Mouse (Mus musculus) hindbrain, embryonic 12.5 days (tissue): ENCODE measurements around the gene Pla2g12a. TPM values are rescaled to one million over a fixed set of nuclear protein-coding genes. Genes with fewer than 3 reads are reported as not detected.
A peak's percentile ranks its signal among the peaks of the same experiment; 100 is the strongest.

Experiments used
- ATAC-seq: fragments of 200-750 bp; cut with Nextera tagmentation; 2 replicates; pipeline ENCODE4 v1.8.0; 2017; ENCODE audit warnings: moderate TSS enrichment; ENCODE audit not compliant: low FRiP score
- H3K27ac ChIP-seq: fragments of 300-500 bp; sonication (generic); 2 replicates; pipeline ENCODE4 v1.5.1; 2016; ENCODE audit warnings: mild to moderate bottlenecking
- H3K27me3 ChIP-seq: fragments of 300-500 bp; sonication (generic); 2 replicates; pipeline ENCODE4 v1.6.1; 2016; ENCODE audit warnings: mild to moderate bottlenecking
- H3K36me3 ChIP-seq: fragments of 300-500 bp; sonication (generic); 2 replicates; pipeline ENCODE4 v1.6.1; 2016; ENCODE audit warnings: mild to moderate bottlenecking
- H3K4me1 ChIP-seq: fragments of 300-500 bp; sonication (generic); 2 replicates; pipeline ENCODE4 v1.6.1; 2016
- H3K4me2 ChIP-seq: fragments of 300-500 bp; sonication (generic); replicated peaks from 2 replicates; pipeline ENCODE4 v1.6.1; 2016; ENCODE audit warnings: mild to moderate bottlenecking
- H3K4me3 ChIP-seq: fragments of 300-500 bp; sonication (generic); 2 replicates; pipeline ENCODE4 v1.5.1; 2016; ENCODE audit warnings: mild to moderate bottlenecking
- H3K9ac ChIP-seq: fragments of 300-500 bp; sonication (generic); 2 replicates; pipeline ENCODE4 v1.6.1; 2016; ENCODE audit warnings: mild to moderate bottlenecking, moderate library complexity
- H3K9me3 ChIP-seq: fragments of 300-500 bp; sonication (generic); replicated peaks from 2 replicates; pipeline ENCODE4 v1.6.1; 2016; ENCODE audit warnings: mild to moderate bottlenecking
- whole genome bisulfite sequencing: fragments of 180-500 bp; shearing (Covaris S2); methylation state at CpG from one replicate; pipeline ENCODE4 v1.1.7; 2016; 5-methylcytosine and 5-hydroxymethylcytosine counted together
- polyA plus RNA-seq: library from polyadenylated mRNA; unstranded; fragments of >200 nt; fragmentation: Nextera tagmentation; extraction: Ambion mirVana; gene quantifications from 2 replicates; pipeline ENCODE4 v1.2.1, GENCODE M21; 2016

Pla2g12a gene
- polyA plus RNA-seq, 1 experiment from 2014 or later: 25.5 TPM

DNA sequence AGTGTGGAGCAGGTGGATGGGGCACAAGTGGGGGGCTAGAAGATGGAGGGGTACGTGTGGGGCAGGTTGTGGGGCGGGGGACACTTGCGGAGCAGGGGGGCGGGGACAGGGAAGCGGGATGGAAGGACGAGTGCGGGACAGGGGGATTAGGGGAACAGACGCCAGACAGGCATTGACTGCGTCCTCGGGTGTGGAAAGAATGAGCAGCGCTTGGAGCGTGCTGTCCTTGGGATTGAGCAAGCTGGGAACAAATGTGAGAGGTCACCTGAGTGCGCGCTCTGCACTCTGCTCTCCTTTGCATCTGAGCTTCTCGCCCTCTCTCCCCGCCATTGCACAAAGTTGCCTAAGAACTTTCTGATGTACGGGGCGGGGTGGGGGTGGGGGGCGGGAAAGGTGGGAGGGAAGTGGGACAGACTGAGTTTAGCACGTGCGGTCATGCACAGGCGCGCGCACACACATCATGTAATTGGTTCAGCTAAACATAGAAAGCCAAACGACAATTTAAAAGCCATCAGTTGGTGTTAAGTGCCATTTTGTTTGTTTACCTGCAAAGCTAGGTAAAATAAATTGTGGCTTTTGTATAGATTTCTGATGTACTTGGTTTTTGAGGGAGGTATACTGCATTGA, 838 bp downstream of the Pla2g12a start:
- H3K4me3 ChIP-seq: peak overlapping the region; percentile 67
- no peaks in the 10 kb centered on the region for H3K36me3 ChIP-seq
- 0% methylated on average over 25 of the region's 25 CpGs for WGBS
- H3K9me3 ChIP-seq: 0 out of 2 replicates have a peak, but pooled peaks cover 4% of the 10 kb centered on the region
- H3K27ac ChIP-seq: peak overlapping the region; percentile 79
- peak; percentile 61 for ATAC-seq
- peak overlapping the region; percentile 88 for H3K4me2 ChIP-seq
- H3K27me3 ChIP-seq: 0 out of 2 replicates have a peak, but pooled peaks cover 3% of the 10 kb centered on the region
- peak overlapping the region; percentile 76 for H3K9ac ChIP-seq
- H3K4me1 ChIP-seq: peaks cover 3% of the 10 kb centered on the region; the same call in 1 of the 2 replicates

DNA sequence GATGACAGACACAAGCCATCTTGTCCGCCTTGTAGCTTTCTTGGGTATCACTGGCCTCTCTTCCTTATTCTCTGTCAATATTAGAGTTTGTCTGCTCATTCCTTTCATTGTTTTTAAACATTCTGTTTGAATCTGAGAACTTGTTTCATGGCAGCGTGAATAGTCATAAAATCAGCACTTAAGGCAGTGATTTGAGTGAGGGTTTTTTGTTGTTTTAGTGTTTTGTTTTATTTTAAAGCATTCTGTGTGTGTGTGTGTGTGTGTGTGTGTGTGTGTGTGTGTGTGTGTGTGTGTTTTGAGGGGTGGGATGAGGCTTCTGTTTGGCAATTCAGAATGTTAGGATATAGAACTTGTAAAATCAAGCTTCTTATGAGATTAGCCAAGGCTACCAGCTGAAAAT, 1.5 kb downstream of the Pla2g12a start:
- peak overlapping the region; percentile 67; the same call in 1 of the 2 replicates for H3K4me3 ChIP-seq

DNA sequence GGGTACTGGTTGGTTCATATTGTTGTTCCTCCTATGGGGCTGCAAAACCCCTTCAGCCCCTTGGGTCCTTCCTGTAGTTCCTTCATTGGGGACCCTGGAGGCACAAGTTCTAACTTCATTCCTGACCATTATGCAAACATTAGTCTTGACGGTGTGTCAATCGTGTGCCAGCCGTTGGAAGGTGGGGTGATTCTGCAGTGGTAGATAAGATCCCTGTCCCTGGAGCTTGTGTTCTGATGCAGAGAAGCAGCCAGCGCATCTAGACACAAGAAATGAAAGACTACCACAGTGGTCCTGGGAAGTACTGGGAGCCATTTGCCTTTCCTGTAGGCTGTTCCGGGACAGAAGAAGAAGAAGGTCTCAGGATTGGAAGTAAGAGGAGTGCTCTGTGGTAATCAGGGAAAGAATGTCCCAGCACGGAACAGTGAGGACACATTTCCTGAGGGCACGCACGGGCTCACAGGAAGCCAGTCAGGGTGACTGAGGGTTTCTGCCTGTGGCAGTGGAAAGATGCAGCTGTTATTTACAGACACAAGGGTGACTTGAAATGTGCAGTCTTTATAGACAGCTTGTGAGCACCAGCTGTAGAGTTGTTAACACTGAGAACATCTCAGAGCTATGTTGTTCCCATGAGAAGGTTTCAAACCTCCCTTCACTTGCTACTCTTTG, 2.7 kb downstream of the Pla2g12a start:
- Histone ChIP-seq H3K9ac (no peak overlapping the region), H3K36me3 (no peaks in the 10 kb centered on the region), H3K9me3 (no peaks in the 10 kb centered on the region), H3K4me2 (no peak overlapping the region), H3K27ac (no peak overlapping the region), H3K27me3 (0 out of 2 replicates have a peak, but pooled peaks cover 3% of the 10 kb centered on the region), H3K4me1 (peaks cover 3% of the 10 kb centered on the region; the same call in 1 of the 2 replicates), H3K4me3 (no peak overlapping the region)
- ATAC-seq: no peak
- 87% methylated on average over 8 of the region's 8 CpGs for WGBS

More for the DNA sequence above, 1.5 kb downstream of the Pla2g12a start:
- peak overlapping the region; percentile 88 for H3K4me2 ChIP-seq
- WGBS: 87% methylated on average over 2 of the region's 2 CpGs
- H3K9ac ChIP-seq: no peak overlapping the region
- H3K27me3 ChIP-seq: 0 out of 2 replicates have a peak, but pooled peaks cover 3% of the 10 kb centered on the region
- H3K27ac ChIP-seq: no peak overlapping the region
- ATAC-seq: no peak
- no peaks in the 10 kb centered on the region for H3K36me3 ChIP-seq
- H3K4me1 ChIP-seq: peaks cover 3% of the 10 kb centered on the region; the same call in 1 of the 2 replicates
- H3K9me3 ChIP-seq: 0 out of 2 replicates have a peak, but pooled peaks cover 4% of the 10 kb centered on the region

DNA sequence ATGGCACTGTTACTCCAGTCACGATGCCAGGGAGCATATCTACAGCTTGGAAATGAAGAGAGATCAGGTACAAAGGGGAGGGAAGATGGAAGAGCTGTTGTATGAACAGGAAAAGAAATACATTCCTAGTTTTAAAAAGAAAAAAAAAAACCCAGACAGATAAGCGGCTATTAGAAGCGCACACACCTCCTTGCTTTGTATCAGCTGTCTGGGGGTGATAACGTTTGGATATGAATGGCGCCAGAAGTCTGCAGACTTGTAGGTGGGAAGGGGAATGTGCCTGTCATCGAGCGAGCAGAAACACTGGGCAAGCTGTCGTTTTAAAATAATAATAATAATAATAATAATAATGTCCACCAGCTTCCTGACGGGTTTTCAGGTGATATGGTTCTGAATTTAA, 7.2 kb downstream of the Pla2g12a start:
- WGBS: 89% methylated on average over 9 of the region's 9 CpGs
- no peak for ATAC-seq
- H3K36me3 ChIP-seq: peaks cover 4% of the 10 kb centered on the region
- H3K4me2 ChIP-seq: no peak overlapping the region
- H3K9me3 ChIP-seq: no peaks in the 10 kb centered on the region
- H3K4me3 ChIP-seq: no peak overlapping the region
- no peaks in the 10 kb centered on the region for H3K4me1 ChIP-seq
- no peak overlapping the region for H3K9ac ChIP-seq
- no peaks in the 10 kb centered on the region for H3K27me3 ChIP-seq
- H3K27ac ChIP-seq: no peak overlapping the region

DNA sequence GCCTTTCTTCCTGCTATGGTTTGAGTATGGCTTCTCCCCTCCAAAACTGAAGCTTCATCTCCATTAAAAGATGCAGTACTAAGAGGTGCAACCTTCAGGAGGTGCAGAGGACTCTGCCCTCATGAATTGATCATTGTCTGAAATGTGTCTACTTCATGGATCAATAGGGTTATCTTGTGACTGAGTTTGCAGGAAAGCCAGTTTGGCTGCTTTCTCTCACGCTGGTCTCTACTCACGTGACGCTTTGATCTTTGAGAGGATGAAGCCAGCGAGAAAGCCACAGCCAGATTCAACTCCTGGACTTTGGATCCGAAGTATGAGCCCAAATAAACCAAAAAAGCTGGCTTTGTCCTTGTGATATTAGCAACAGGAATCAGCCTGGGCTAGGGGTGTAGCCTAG, 8.0 kb downstream of the Pla2g12a start:
- H3K4me1 ChIP-seq: no peaks in the 10 kb centered on the region
- WGBS: 93% methylated on average over 5 of the region's 5 CpGs
- H3K36me3 ChIP-seq: peaks cover 11% of the 10 kb centered on the region
- H3K4me3 ChIP-seq: no peak overlapping the region
- no peak overlapping the region for H3K9ac ChIP-seq
- no peaks in the 10 kb centered on the region for H3K9me3 ChIP-seq
- ATAC-seq: no peak
- no peaks in the 10 kb centered on the region for H3K27me3 ChIP-seq
- no peak overlapping the region for H3K27ac ChIP-seq
- no peak overlapping the region for H3K4me2 ChIP-seq

DNA sequence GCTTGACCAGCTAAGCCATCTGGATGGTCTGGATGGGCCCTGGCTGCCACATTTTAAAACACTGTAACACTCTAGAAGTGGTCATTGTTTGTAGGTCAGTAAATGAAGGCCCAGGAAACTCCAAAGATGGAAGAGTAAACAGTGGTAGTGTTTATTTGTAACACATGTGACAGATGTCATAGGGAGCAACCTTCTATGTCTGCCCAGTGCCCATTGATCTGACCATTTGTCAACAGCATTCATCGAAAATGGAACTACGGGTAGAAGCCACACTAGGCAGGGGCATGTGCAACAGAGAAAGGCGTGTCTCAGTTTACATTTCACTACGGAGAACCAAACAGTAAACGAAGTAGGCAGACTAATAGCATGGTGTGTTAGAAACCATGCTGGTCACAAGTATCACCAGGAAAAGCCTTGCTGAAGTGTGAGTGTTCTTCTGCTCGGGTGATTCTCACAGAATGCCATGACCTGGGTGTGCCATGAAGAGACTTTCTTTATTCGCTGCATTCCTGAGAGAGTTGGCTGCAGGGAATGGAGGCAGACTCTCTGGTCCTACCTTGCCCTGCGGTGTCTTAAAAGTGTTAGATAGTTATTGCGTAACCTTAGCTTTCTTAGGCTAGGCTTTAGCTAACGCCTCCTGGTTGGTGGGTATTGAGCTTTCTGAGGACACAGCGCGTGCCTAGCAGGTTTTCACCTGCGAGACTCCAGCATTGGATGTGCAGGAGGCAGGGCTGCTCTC, 9.5 kb downstream of the Pla2g12a start:
- ATAC-seq: no peak

DNA sequence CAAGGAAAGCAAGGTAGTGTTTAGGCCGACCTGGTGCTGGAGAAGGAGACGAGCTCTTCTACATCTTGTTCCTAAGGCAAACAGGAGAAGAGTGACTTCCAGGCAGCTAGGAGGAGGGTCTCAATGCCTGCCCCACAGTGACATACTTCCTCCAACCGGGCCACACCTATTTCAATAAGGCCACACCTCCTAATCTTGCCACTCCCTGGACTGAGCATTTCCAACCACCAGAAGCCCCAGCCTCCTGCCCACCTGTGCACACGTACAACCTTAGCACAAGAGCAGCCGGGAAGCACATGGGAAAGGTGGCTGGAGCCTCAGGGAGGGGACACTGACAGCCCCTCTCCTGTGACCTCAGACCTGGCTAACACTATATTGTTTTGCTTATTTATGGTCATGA, 13.6 kb downstream of the Pla2g12a start:
- peaks cover 17% of the 10 kb centered on the region for H3K36me3 ChIP-seq
- 84% methylated on average over 5 of the region's 5 CpGs for WGBS
- no peak overlapping the region for H3K4me2 ChIP-seq
- no peak overlapping the region for H3K4me3 ChIP-seq
- no peaks in the 10 kb centered on the region for H3K27me3 ChIP-seq
- H3K9me3 ChIP-seq: no peaks in the 10 kb centered on the region
- H3K4me1 ChIP-seq: no peaks in the 10 kb centered on the region
- no peak overlapping the region for H3K27ac ChIP-seq
- H3K9ac ChIP-seq: no peak overlapping the region
- ATAC-seq: no peak

More for the DNA sequence above, 9.5 kb downstream of the Pla2g12a start:
- no peaks in the 10 kb centered on the region for H3K27me3 ChIP-seq
- H3K4me3 ChIP-seq: no peak overlapping the region
- no peaks in the 10 kb centered on the region for H3K4me1 ChIP-seq
- H3K4me2 ChIP-seq: no peak overlapping the region
- no peak overlapping the region for H3K9ac ChIP-seq
- H3K36me3 ChIP-seq: peaks cover 17% of the 10 kb centered on the region
- no peaks in the 10 kb centered on the region for H3K9me3 ChIP-seq
- no peak overlapping the region for H3K27ac ChIP-seq
- WGBS: 84% methylated on average over 13 of the region's 13 CpGs

DNA sequence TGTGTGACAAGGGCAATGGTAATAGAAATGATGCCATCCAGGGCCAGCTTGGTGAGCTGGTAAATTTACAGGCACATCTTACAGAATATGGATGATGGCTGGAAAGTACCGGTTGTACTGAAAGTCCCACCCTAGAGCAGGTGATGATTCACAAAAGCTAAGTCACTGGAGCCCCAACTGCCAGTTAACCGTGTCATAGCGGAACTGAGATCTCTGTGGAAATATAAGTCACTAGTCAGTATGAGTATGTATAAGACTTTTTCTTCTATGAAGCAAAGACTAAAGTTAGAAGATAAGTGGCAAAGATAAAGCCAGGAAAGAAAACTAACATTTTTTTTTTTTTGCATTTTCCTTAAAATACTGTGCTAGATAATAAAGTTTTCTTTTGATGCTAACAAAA, 14.7 kb downstream of the Pla2g12a start:
- Histone ChIP-seq H3K4me2 (no peak overlapping the region), H3K4me3 (no peak overlapping the region), H3K9ac (no peak overlapping the region), H3K27ac (no peak overlapping the region), H3K27me3 (no peaks in the 10 kb centered on the region), H3K9me3 (no peaks in the 10 kb centered on the region), H3K4me1 (no peaks in the 10 kb centered on the region), H3K36me3 (peaks cover 17% of the 10 kb centered on the region)
- no peak for ATAC-seq
- whole genome bisulfite sequencing: 89% methylated on average over 3 of the region's 3 CpGs

DNA sequence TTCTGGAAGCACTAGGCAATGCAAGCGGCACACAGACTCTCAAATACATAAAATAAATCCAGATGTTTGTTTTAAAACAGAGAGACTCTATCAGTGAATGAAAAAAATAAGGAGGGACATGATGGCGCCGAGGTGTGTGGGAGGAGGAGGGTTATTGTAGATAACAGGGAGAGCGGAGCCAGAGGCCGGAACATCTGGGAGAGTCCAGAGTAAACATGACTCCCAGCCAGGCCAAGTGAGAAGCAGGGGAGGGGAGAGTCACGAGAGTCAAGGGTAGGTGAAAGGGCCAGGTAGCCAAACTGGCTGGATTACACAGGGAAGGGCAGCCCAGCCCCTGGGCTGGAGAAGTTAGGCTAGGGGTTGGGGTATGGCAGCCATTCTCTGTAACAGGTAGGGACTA, 18.2 kb downstream of the Pla2g12a start:
- Histone ChIP-seq H3K4me3 (no peak overlapping the region), H3K4me2 (no peak overlapping the region), H3K9ac (no peak overlapping the region), H3K9me3 (no peaks in the 10 kb centered on the region), H3K27ac (no peak overlapping the region), H3K36me3 (peaks cover 6% of the 10 kb centered on the region; the same call in 1 of the 2 replicates), H3K27me3 (no peaks in the 10 kb centered on the region), H3K4me1 (peaks cover 2% of the 10 kb centered on the region; the same call in 1 of the 2 replicates)
- ATAC-seq: no peak
- 82% methylated on average over 6 of the region's 6 CpGs for WGBS

DNA sequence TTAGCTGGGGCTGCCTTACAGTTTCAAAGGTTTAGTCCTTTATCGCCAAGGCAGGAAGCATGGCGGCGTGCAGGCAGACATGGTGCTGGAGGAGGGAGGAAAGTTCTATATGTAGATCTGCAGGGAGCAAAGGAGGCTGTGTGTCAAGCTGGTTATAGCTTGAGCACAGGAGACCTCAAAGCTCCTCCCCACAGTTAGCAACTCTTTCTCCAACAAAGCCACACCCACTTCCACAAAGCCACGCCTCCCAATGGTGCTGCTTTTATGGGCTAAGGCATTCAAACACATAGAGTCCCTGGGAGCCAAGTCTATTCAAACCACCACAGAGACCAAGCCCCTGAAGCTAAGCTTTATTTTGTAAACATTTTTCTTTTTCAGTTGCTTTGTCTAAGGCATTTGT, 20.5 kb downstream of the Pla2g12a start:
- H3K4me2 ChIP-seq: no peak overlapping the region
- H3K9me3 ChIP-seq: no peaks in the 10 kb centered on the region
- no peak for ATAC-seq
- WGBS: 62% methylated on average over 4 of the region's 4 CpGs
- H3K9ac ChIP-seq: no peak overlapping the region
- H3K4me1 ChIP-seq: peaks cover 13% of the 10 kb centered on the region
- no peaks in the 10 kb centered on the region for H3K36me3 ChIP-seq
- H3K27me3 ChIP-seq: no peaks in the 10 kb centered on the region
- H3K4me3 ChIP-seq: no peak overlapping the region
- no peak overlapping the region for H3K27ac ChIP-seq

DNA sequence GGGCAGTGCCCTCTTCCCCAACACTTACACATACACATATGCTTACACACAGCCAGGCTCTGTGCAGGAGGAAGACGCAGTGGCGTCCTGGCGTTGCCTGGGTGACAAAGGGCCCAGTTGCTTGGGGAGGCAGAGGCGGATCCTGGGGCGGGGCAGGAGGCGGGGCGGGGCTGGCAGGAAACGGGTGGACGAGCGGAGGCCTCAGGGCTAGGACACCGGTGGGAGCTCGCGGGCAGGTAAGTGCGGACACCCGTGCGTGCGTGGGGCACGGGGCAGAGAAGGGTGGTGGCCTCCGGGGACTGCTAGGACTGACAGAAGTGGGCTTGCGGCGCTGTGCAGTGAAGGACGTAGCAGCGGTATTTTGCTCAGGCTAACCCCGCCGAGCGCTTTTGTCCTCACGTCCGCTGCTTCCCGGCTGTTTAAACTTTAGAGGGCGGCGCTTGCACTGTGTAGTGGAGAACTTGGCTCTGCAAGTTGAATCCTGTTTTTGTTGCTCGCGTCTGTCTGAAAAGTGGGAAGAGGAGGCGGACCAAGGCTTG, 22.9 kb downstream of the Pla2g12a start, which contains the start of gene Casp6:
TSS of gene Casp6 (plus strand) at position 155 of the 539 bp plus-strand sequence.
- no peaks in the 10 kb centered on the region for H3K9me3 ChIP-seq
- peaks cover 13% of the 10 kb centered on the region for H3K4me1 ChIP-seq
- H3K4me3 ChIP-seq: peak within 1 kb of the TSS; percentile 71
- 1% methylated on average over 34 of the region's 34 CpGs for WGBS
- no peaks in the 10 kb centered on the region for H3K36me3 ChIP-seq
- peak within 1 kb of the TSS; percentile 75 for H3K4me2 ChIP-seq
- H3K27me3 ChIP-seq: no peaks in the 10 kb centered on the region
- peak; percentile 96 for ATAC-seq
- peak within 1 kb of the TSS; percentile 23; the same call in 1 of the 2 replicates for H3K27ac ChIP-seq
- peak within 1 kb of the TSS; percentile 71 for H3K9ac ChIP-seq

DNA sequence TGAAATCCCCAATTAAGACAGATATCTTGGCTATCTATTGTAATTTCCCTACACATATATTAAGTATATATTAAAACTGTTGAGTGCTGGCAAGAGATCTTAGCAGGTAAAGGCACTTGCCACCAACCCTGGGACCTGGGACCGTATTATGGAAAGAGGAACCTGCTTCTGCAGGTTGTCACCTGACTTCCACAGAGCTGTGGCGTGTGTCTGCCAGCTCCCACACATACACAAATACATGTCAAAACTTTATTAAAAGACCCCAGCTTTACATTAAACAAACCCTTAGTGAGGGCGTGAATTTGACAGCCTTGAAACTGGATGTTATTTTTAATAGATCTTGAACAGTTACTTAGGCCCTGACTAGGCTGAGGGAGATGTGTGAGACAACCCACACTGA, 25.0 kb downstream of the Pla2g12a start:
- 93% methylated on average over 3 of the region's 3 CpGs for WGBS
- H3K9me3 ChIP-seq: no peaks in the 10 kb centered on the region
- H3K4me1 ChIP-seq: peaks cover 13% of the 10 kb centered on the region
- no peak for ATAC-seq
- H3K4me3 ChIP-seq: no peak overlapping the region
- 0 out of 2 replicates have a peak, but pooled peaks cover 1% of the 10 kb centered on the region for H3K36me3 ChIP-seq
- no peak overlapping the region for H3K27ac ChIP-seq
- H3K27me3 ChIP-seq: no peaks in the 10 kb centered on the region
- H3K4me2 ChIP-seq: no peak overlapping the region
- H3K9ac ChIP-seq: no peak overlapping the region
